Mouse (Mus musculus) hindbrain, embryonic 12.5 days (tissue): ENCODE measurements around the gene Cdc42bpb. TPM values are rescaled to one million over a fixed set of nuclear protein-coding genes. Genes with fewer than 3 reads are reported as not detected.

Experiments
- ATAC-seq: fragments of 200-750 bp; cut with Nextera tagmentation; 2 replicates; pipeline ENCODE4 v1.8.0; 2017; ENCODE audit warnings: moderate TSS enrichment; ENCODE audit not compliant: low FRiP score
- H3K27ac ChIP-seq: fragments of 300-500 bp; sonication (generic); 2 replicates; pipeline ENCODE4 v1.5.1; 2016; ENCODE audit warnings: mild to moderate bottlenecking
- H3K27me3 ChIP-seq: fragments of 300-500 bp; sonication (generic); 2 replicates; pipeline ENCODE4 v1.6.1; 2016; ENCODE audit warnings: mild to moderate bottlenecking
- H3K36me3 ChIP-seq: fragments of 300-500 bp; sonication (generic); 2 replicates; pipeline ENCODE4 v1.6.1; 2016; ENCODE audit warnings: mild to moderate bottlenecking
- H3K4me1 ChIP-seq: fragments of 300-500 bp; sonication (generic); 2 replicates; pipeline ENCODE4 v1.6.1; 2016
- H3K4me2 ChIP-seq: fragments of 300-500 bp; sonication (generic); replicated peaks from 2 replicates; pipeline ENCODE4 v1.6.1; 2016; ENCODE audit warnings: mild to moderate bottlenecking
- H3K4me3 ChIP-seq: fragments of 300-500 bp; sonication (generic); 2 replicates; pipeline ENCODE4 v1.5.1; 2016; ENCODE audit warnings: mild to moderate bottlenecking
- H3K9ac ChIP-seq: fragments of 300-500 bp; sonication (generic); 2 replicates; pipeline ENCODE4 v1.6.1; 2016; ENCODE audit warnings: mild to moderate bottlenecking, moderate library complexity
- H3K9me3 ChIP-seq: fragments of 300-500 bp; sonication (generic); replicated peaks from 2 replicates; pipeline ENCODE4 v1.6.1; 2016; ENCODE audit warnings: mild to moderate bottlenecking
- WGBS: fragments of 180-500 bp; shearing (Covaris S2); methylation state at CpG from one replicate; pipeline ENCODE4 v1.1.7; 2016; 5-methylcytosine and 5-hydroxymethylcytosine counted together
- polyA plus RNA-seq: library from polyadenylated mRNA; unstranded; fragments of >200 nt; fragmentation: Nextera tagmentation; extraction: Ambion mirVana; gene quantifications from 2 replicates; pipeline ENCODE4 v1.2.1, GENCODE M21; 2016

Gene Cdc42bpb
- polyA plus RNA-seq, 1 experiment from 2014 or later: 43.2 TPM

DNA sequence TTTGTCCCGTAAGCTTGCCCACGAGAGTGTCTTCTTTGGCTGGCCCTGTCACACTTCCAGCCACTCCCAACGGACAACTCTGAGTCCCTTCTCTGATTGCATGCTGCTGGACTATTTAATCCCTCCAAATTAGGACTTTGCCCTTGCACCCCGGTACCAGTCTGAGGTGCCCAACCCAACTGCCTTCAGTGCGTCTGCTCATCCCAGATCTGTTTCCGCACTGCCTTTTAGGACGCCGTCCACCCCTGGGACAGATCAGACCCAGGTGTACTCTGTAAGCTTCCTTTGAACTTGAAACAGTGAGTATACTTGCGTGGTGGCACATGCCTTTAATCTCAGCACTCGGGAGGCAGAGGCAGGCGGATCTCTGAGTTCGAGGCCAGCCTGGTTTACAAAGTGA is 1.3 kb upstream of the Cdc42bpb start:
- no peaks in the 10 kb centered on the region for H3K27me3 ChIP-seq
- 74% methylated on average over 12 of the region's 12 CpGs for WGBS
- H3K9me3 ChIP-seq: no peaks in the 10 kb centered on the region
- ATAC-seq: no peak
- no peaks in the 10 kb centered on the region for H3K36me3 ChIP-seq
- peak overlapping the region; percentile 93 for H3K4me3 ChIP-seq
- H3K4me2 ChIP-seq: peak overlapping the region; percentile 81
- peaks cover 27% of the 10 kb centered on the region for H3K4me1 ChIP-seq
- peak overlapping the region; percentile 91; the same call in 1 of the 2 replicates for H3K27ac ChIP-seq
- H3K9ac ChIP-seq: no peak overlapping the region

DNA sequence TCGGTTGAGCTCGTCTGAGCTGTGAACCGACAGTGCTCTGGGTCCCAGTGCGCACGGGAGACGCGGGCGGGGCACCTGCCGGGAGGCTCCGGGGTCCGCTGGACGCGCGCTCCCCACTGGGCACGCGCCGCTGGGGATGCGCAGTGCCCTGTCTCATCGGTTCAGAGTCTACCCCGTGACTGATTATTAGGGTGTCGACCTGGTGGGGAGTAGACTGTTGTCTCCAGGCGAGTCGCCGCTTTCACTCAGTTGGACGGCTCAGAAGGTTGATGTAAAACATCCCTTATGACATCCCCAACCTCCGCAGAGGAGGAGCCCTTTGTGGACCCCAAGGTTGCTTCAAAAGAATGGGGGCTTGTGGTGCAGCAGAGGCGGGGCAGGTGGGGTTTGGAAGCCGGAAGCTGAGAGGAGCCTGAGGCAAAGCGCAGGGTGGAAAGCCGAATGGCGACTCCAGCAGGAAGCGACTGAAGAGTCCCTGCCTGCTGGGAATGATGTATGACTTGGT is 520 bp upstream of the Cdc42bpb start:
- WGBS: 1% methylated on average over 32 of the region's 32 CpGs
- peak overlapping the region; percentile 93 for H3K4me3 ChIP-seq
- H3K4me1 ChIP-seq: peaks cover 31% of the 10 kb centered on the region
- peak overlapping the region; percentile 81 for H3K4me2 ChIP-seq
- H3K27ac ChIP-seq: peak overlapping the region; percentile 91
- H3K9me3 ChIP-seq: no peaks in the 10 kb centered on the region
- no peaks in the 10 kb centered on the region for H3K36me3 ChIP-seq
- peak; percentile 86 for ATAC-seq
- peak overlapping the region; percentile 88 for H3K9ac ChIP-seq
- no peaks in the 10 kb centered on the region for H3K27me3 ChIP-seq

GRCm38 (mm10) chr12:111376826-111377331 is 639 bp downstream of the Cdc42bpb start:
- Histone ChIP-seq H3K27ac (peak overlapping the region; percentile 91), H3K27me3 (no peaks in the 10 kb centered on the region), H3K4me1 (peaks cover 31% of the 10 kb centered on the region), H3K9me3 (no peaks in the 10 kb centered on the region), H3K4me2 (peak overlapping the region; percentile 81), H3K4me3 (peak overlapping the region; percentile 93), H3K36me3 (no peaks in the 10 kb centered on the region), H3K9ac (peak overlapping the region; percentile 88)
- ATAC-seq: peak; percentile 36
- under 1% methylated on average over 47 of the region's 49 CpGs for WGBS

- ATAC-seq: no peak
- peak overlapping the region; percentile 88 for H3K9ac ChIP-seq
These were observed 1.5 kb downstream of the Cdc42bpb start for GRCm38 (mm10) chr12:111376053-111376452.

DNA sequence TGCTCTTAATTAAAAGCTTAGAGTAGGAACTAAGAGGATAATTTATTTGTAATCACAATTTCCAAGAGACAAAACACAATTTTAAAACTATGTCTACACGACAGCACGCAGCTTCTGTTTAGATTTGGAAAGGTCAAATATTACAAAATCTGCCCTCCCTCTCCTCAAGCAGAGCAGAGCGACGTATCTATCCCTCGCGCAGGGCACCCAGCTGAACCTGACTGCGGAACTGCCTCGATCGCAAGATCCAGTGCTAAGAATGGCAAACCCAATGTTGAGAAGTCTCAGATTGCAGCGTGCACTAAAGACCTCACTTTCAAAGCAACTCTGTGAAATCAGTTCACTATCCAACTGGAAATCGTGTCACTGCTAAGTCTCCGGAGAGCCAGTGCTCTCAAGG is 2.0 kb downstream of the Cdc42bpb start:
- H3K9ac ChIP-seq: peak overlapping the region; percentile 88
- H3K9me3 ChIP-seq: no peaks in the 10 kb centered on the region
- H3K36me3 ChIP-seq: no peaks in the 10 kb centered on the region
- H3K27me3 ChIP-seq: no peaks in the 10 kb centered on the region
- peaks cover 31% of the 10 kb centered on the region for H3K4me1 ChIP-seq
- no peak for ATAC-seq
- H3K27ac ChIP-seq: no peak overlapping the region
- peak overlapping the region; percentile 93 for H3K4me3 ChIP-seq
- peak overlapping the region; percentile 81 for H3K4me2 ChIP-seq
- 77% methylated on average over 12 of the region's 12 CpGs for WGBS

More at GRCm38 (mm10) chr12:111376053-111376452, 1.5 kb downstream of the Cdc42bpb start:
- Histone ChIP-seq H3K36me3 (no peaks in the 10 kb centered on the region), H3K27ac (no peak overlapping the region), H3K4me3 (peak overlapping the region; percentile 93), H3K4me2 (peak overlapping the region; percentile 81), H3K4me1 (peaks cover 31% of the 10 kb centered on the region), H3K27me3 (no peaks in the 10 kb centered on the region), H3K9me3 (no peaks in the 10 kb centered on the region)
- WGBS: 42% methylated on average over 6 of the region's 6 CpGs

DNA sequence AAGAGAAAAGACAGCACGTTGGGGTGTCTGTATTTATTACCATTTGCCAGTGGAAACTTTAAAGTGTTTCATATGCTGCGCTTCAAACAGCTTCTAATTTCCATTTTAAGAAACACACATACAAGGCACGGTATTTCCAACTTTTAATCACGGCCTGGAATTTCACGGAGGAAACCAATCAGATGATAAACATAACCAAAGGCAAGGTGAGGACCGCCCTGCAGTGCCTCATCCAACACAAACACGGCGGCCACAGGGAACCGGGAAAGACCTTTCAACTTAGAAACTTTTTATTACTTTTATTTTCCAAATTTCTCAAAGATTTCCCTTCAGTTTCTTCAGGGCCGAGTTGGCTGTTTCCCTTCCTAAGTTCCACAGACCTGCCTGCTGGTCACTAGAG is 2.8 kb downstream of the Cdc42bpb start:
- no peak overlapping the region for H3K27ac ChIP-seq
- H3K4me1 ChIP-seq: peaks cover 31% of the 10 kb centered on the region
- no peak overlapping the region for H3K9ac ChIP-seq
- no peak for ATAC-seq
- 0 out of 2 replicates have a peak overlapping the region, but pooled peaks have one; percentile 81 for H3K4me2 ChIP-seq
- H3K9me3 ChIP-seq: no peaks in the 10 kb centered on the region
- H3K36me3 ChIP-seq: no peaks in the 10 kb centered on the region
- H3K27me3 ChIP-seq: no peaks in the 10 kb centered on the region
- WGBS: 84% methylated on average over 10 of the region's 10 CpGs
- no peak overlapping the region for H3K4me3 ChIP-seq

DNA sequence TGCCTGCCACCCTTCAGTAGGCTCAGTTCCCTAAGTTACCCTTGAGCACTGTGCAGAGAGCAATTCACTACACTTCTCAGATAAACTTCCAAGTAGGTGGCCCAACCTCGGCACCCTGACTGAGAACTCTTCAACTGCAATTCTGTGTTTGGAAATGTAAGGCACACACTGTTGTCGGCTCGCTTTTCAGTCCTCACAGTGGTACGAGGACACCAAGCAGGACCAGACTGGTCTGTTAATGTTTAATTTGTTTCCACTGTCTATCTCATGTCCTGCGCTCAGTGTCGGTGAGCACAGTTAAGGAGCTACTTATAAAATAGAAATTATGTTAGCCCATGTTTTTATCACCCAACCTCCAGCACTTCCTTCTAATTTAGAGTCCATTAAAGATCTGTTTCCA is 4.1 kb downstream of the Cdc42bpb start:
- no peaks in the 10 kb centered on the region for H3K36me3 ChIP-seq
- H3K9ac ChIP-seq: no peak overlapping the region; the same call in 1 of the 2 replicates
- ATAC-seq: no peak
- no peak overlapping the region for H3K27ac ChIP-seq
- H3K4me2 ChIP-seq: no peak overlapping the region
- H3K4me3 ChIP-seq: no peak overlapping the region
- WGBS: 80% methylated on average over 6 of the region's 6 CpGs
- no peaks in the 10 kb centered on the region for H3K27me3 ChIP-seq
- H3K9me3 ChIP-seq: no peaks in the 10 kb centered on the region
- H3K4me1 ChIP-seq: peaks cover 35% of the 10 kb centered on the region

DNA sequence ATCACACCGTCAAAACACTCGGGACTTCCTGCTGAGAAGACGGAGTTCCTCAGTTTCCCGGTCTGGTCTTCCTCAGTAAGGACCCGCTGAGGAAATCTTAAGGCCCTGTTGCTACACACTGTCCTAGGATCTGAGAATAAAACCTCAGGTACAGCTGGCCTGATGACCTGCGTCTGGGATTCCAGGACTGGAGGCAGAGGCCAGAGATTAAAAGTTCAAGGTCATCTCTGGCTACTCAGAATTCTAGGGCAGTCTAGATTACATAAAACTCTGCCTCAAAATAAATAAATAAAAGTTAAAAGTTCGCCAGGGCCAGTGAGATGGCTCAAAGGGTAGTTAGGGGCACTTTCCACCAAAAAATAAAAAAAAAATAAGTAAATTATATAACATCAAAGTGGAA is 5.6 kb downstream of the Cdc42bpb start:
- H3K4me1 ChIP-seq: peaks cover 39% of the 10 kb centered on the region
- H3K27me3 ChIP-seq: no peaks in the 10 kb centered on the region
- no peak overlapping the region for H3K27ac ChIP-seq
- H3K4me3 ChIP-seq: no peak overlapping the region
- no peak overlapping the region for H3K4me2 ChIP-seq
- no peaks in the 10 kb centered on the region for H3K9me3 ChIP-seq
- H3K36me3 ChIP-seq: no peaks in the 10 kb centered on the region
- ATAC-seq: no peak
- WGBS: 87% methylated on average over 7 of the region's 7 CpGs
- no peak overlapping the region for H3K9ac ChIP-seq

DNA sequence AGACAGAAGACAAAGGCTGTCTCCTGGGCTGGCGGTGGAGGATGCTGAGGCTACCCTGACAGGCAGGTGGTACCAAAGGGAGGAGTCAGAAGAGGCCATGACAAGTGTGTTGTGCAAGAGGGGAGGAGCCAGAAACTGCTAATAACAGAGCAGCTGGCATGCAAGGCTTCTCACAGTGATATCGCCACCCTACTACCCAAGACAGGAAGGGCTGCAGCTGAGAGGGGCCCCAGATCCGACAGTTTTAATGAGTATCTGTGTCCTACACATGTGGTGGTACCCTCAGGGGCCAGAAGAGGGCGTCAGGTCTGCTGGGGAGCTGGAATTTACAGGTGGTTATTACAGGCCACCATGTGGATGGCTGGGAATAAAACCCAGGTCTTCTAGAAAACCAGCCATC is 7.3 kb downstream of the Cdc42bpb start:
- peaks cover 26% of the 10 kb centered on the region for H3K4me1 ChIP-seq
- H3K27ac ChIP-seq: no peak overlapping the region
- H3K4me2 ChIP-seq: no peak overlapping the region
- ATAC-seq: no peak
- 55% methylated on average over 4 of the region's 4 CpGs for WGBS
- H3K36me3 ChIP-seq: no peaks in the 10 kb centered on the region
- H3K9ac ChIP-seq: no peak overlapping the region
- no peaks in the 10 kb centered on the region for H3K9me3 ChIP-seq
- H3K27me3 ChIP-seq: no peaks in the 10 kb centered on the region
- no peak overlapping the region for H3K4me3 ChIP-seq

GRCm38 (mm10) chr12:111367065-111367464 is 10.5 kb downstream of the Cdc42bpb start:
- peaks cover 15% of the 10 kb centered on the region for H3K4me1 ChIP-seq
- no peak overlapping the region for H3K4me2 ChIP-seq
- H3K27me3 ChIP-seq: no peaks in the 10 kb centered on the region
- H3K9ac ChIP-seq: no peak overlapping the region
- H3K27ac ChIP-seq: no peak overlapping the region
- 80% methylated on average over 7 of the region's 7 CpGs for WGBS
- no peaks in the 10 kb centered on the region for H3K9me3 ChIP-seq
- H3K36me3 ChIP-seq: no peaks in the 10 kb centered on the region
- ATAC-seq: no peak
- no peak overlapping the region for H3K4me3 ChIP-seq

GRCm38 (mm10) chr12:111364234-111364633 is 13.3 kb downstream of the Cdc42bpb start:
- H3K4me3 ChIP-seq: no peak overlapping the region
- H3K9ac ChIP-seq: no peak overlapping the region
- no peak overlapping the region for H3K4me2 ChIP-seq
- peaks cover 22% of the 10 kb centered on the region for H3K4me1 ChIP-seq
- H3K27ac ChIP-seq: no peak overlapping the region
- no peaks in the 10 kb centered on the region for H3K27me3 ChIP-seq
- H3K9me3 ChIP-seq: no peaks in the 10 kb centered on the region
- ATAC-seq: no peak
- H3K36me3 ChIP-seq: no peaks in the 10 kb centered on the region
- 86% methylated on average over 3 of the region's 3 CpGs for WGBS

GRCm38 (mm10) chr12:111361319-111362098 is 16.0 kb downstream of the Cdc42bpb start:
- Histone ChIP-seq H3K4me2 (no peak overlapping the region), H3K4me3 (no peak overlapping the region), H3K27me3 (no peaks in the 10 kb centered on the region), H3K9me3 (no peaks in the 10 kb centered on the region), H3K9ac (no peak overlapping the region), H3K36me3 (no peaks in the 10 kb centered on the region), H3K27ac (no peak overlapping the region), H3K4me1 (peaks cover 27% of the 10 kb centered on the region)
- WGBS: 78% methylated on average over 14 of the region's 14 CpGs
- no peak for ATAC-seq
